Mouse (Mus musculus): ENCODE measurements around the gene Gm20517.
"Not testable (repeated sequence)": the region's sequence is repeated elsewhere in the genome, so short reads cannot be mapped to it uniquely, and the experiment has no call there.

Gene Gm20517

DNA sequence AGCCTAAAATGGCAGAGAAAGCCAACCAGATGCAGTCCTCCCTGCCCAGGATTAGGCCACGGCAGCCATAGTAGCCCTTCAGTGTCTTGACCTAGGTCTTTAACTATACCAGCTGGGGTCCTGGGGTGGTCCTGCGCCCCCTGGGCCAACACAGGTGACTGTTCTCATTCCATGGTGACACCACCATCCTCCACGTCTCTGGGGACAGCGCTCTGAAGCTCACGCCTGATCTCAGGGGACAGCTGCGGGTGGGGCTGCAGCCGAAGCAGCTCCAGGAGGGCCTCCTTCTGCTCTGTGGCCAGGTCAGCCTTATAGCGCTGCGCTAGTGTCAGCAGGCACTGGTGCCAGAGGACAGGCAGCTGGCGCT lies 10.0 kb upstream of the Gm20517 start:
- H3K36me3 ChIP-seq (ENCODE audit: control insufficient read depth, insufficient read depth, low read length, poor library complexity, severe bottlenecking): no peaks in the 10 kb centered on the region; the same call in 1 of the 2 replicates
- no peak for DNase-seq (ENCODE audit: low read depth, low spot score)
- H3K27me3 ChIP-seq (ENCODE audit: control insufficient read depth, insufficient read depth, low read length, poor library complexity, severe bottlenecking): no peaks in the 10 kb centered on the region

DNA sequence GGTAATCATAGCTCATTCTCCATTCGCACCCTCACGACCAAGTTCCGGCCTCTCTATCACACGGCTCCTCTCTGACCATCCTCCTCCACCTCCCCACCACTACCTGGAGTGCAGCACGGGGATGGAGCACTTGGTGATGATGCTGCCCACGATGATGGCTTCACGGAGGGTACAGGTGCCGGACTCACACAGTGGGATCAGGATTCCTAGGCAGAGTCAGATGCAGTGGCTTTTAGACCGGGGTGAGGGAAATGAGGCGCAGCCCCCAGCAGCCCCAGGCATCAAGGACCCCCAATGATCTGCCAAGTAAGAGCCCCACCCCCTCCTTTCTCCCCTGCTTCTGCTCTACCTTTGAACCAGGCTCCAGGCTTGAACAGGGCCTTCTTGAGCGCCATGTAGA lies 9.1 kb upstream of the Gm20517 start:
- no peaks in the 10 kb centered on the region for H3K27me3 ChIP-seq (ENCODE audit: control insufficient read depth, insufficient read depth, low read length, poor library complexity, severe bottlenecking)
- no peak for DNase-seq (ENCODE audit: low read depth, low spot score)
- H3K36me3 ChIP-seq (ENCODE audit: control insufficient read depth, insufficient read depth, low read length, poor library complexity, severe bottlenecking): no peaks in the 10 kb centered on the region; the same call in 1 of the 2 replicates

DNA sequence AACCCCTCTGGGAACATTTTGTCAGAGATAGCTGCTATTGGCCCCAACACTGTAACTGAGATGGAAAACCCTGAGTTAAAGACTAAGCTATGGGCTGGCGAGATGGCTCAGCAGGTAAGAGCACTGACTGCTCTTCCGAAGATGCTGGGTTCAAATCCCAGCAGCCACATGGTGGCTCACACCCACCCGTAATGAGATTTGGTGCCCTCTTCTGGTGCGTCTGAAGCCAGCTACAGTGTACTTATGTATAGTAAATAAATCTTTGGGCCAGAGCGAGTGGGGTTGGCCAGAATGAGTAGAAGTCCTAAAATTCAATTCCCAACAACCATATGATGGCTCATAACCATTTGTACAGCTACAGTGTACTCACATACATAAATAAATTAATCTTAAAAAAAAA lies 5.2 kb upstream of the Gm20517 start:
- DNase-seq (ENCODE audit: low read depth, low spot score): peak; percentile 57
- H3K27me3 ChIP-seq (ENCODE audit: control insufficient read depth, insufficient read depth, low read length, poor library complexity, severe bottlenecking): no peaks in the 10 kb centered on the region
- H3K36me3 ChIP-seq (ENCODE audit: control insufficient read depth, insufficient read depth, low read length, poor library complexity, severe bottlenecking): no peaks in the 10 kb centered on the region

DNA sequence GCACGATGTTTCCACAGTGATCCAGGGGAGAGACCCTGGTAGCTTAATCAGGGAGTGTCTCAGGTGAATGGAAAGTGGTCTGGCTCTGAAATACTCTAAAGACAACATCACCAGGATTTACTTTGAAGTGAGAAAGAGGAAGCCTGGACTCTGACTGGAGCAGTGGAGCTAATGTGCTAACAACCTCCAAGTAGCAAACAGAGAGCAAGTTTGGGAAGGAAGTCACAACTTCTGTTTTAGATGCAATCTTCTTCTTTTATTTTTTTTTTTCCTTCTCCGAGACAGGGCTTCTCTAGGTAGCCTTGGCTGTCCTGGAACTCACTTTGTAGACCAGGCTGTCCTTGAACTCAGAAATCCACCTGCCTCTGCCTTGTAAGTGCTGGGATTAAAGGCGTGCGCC lies 2.2 kb upstream of the Gm20517 start:
- no peak for DNase-seq (ENCODE audit: low read depth, low spot score)
- H3K27me3 ChIP-seq (ENCODE audit: control insufficient read depth, insufficient read depth, low read length, poor library complexity, severe bottlenecking): no peaks in the 10 kb centered on the region
- H3K36me3 ChIP-seq (ENCODE audit: control insufficient read depth, insufficient read depth, low read length, poor library complexity, severe bottlenecking): no peaks in the 10 kb centered on the region

DNA sequence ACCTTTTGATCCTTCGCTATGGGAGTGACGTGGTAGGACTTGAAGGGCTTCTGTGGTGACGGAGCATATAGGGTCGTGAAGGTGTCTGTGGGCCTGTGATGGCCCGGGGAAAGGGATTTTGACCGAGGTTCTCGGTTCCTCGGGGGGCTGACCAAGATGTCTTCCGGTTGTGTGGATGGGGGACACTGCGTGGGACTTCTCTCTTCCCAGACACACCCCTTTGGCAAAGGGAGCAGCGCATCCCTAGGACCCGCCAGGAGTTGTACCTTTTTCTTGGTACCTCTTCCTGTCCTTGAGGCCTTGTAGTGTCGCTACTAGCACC lies 233 bp downstream of the Gm20517 start:
- no peak for DNase-seq (ENCODE audit: low read depth, low spot score)
- peaks cover 6% of the 10 kb centered on the region for H3K36me3 ChIP-seq (ENCODE audit: control insufficient read depth, insufficient read depth, low read length, poor library complexity, severe bottlenecking)
- H3K27me3 ChIP-seq (ENCODE audit: control insufficient read depth, insufficient read depth, low read length, poor library complexity, severe bottlenecking): no peaks in the 10 kb centered on the region

DNA sequence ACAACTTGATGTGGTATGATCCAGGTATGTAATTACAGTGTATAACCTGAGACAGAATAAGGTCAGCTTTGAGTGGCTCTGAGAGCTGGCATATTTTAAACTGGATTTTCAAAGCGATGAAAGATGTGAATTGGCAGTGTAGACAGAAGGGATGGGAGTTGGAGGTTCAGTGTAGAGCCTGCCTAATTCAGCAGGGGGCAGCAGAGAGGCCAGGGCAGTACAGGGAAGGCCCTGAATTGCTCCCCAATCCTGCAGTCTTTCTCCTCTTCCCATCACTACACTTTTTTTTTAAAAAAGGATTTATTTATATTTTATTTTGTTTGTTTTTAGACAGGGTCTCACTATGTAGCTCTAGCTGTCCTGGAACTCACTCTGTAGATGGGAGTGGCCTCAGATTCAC lies 2.6 kb downstream of the Gm20517 start:
- Histone ChIP-seq H3K27me3 (ENCODE audit: control insufficient read depth, insufficient read depth, low read length, poor library complexity, severe bottlenecking) (no peaks in the 10 kb centered on the region), H3K36me3 (ENCODE audit: control insufficient read depth, insufficient read depth, low read length, poor library complexity, severe bottlenecking) (peaks cover 9% of the 10 kb centered on the region)
- DNase-seq (ENCODE audit: low read depth, low spot score): peak; percentile 68

DNA sequence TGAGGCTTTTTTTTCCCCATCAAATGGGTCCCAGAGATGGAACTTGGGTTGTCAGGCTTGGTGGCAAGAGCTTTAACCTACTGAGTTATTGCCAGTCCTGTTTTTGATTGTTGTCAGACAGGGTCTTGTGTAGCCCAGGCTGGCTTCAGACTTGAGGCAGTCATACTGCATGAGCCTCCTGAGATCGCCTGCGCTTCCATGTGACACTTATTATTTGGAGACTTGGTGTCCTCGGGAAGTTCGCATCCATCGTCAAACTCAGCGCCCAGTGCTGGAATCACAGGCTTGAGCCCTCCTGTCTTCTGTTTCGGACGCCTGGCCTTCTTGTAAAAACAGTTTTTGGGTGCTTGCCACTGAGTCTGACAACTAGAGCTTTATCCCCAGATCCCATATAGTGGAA lies 4.7 kb downstream of the Gm20517 start:
- Histone ChIP-seq H3K27me3 (ENCODE audit: control insufficient read depth, insufficient read depth, low read length, poor library complexity, severe bottlenecking) (no peaks in the 10 kb centered on the region), H3K36me3 (ENCODE audit: control insufficient read depth, insufficient read depth, low read length, poor library complexity, severe bottlenecking) (peaks cover 13% of the 10 kb centered on the region)
- no peak for DNase-seq (ENCODE audit: low read depth, low spot score)

DNA sequence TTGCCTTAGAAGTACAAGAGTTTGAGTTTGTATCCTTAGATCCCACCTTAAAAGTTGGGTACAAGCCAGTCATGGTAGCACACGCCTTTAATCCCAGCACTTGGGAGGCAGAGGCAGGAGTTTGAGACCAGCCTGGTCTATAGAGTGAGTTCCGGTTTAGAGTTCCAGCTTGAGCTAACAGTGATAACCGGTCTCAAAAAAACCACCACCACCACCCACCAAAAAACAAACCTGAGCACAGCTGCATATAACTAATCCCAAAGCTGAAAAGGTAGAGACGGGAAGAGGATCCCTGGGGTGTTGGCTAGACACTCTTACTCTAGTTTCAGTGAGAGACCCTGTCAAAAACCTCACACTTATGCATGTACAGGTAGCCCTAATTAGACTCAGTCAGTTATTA lies 5.3 kb downstream of the Gm20517 start:
- no peaks in the 10 kb centered on the region for H3K27me3 ChIP-seq (ENCODE audit: control insufficient read depth, insufficient read depth, low read length, poor library complexity, severe bottlenecking)
- H3K36me3 ChIP-seq (ENCODE audit: control insufficient read depth, insufficient read depth, low read length, poor library complexity, severe bottlenecking): peaks cover 13% of the 10 kb centered on the region
- no peak for DNase-seq (ENCODE audit: low read depth, low spot score)

DNA sequence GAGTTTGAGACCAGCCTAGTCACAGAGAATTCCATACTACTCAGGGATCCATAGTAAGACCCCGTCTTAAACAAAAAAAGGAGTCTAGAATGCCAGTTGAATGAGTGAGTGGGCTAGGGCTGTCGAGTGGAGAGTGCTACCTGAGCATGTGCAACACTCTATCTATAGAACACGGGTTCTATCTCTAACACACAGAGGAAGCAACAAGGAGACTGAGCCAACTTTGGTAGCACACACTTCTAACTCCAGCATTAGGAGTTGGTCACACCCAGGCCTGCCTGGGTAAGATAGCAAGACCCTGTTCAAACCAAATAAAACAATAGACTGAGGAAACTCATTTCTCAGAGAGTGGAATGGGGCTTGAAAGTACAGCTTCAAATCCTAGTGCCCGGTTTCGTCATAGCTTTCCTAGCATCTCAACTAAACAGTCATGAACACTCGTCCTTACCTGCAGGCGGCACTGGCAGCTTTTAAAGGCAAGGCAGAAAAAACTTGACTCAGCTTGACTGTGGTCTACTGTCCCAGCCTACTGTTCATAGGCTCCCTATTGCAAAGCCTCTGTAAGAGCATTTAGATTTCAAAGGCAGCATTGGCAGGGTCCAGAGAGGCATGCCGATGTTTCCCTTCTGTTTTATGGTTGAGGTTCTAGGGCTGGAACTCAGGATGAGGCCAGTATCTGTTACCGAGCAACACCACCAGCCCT lies 6.4 kb downstream of the Gm20517 start:
- DNase-seq (ENCODE audit: low read depth, low spot score): no peak
- H3K36me3 ChIP-seq (ENCODE audit: control insufficient read depth, insufficient read depth, low read length, poor library complexity, severe bottlenecking): peaks cover 14% of the 10 kb centered on the region
- H3K27me3 ChIP-seq (ENCODE audit: control insufficient read depth, insufficient read depth, low read length, poor library complexity, severe bottlenecking): no peaks in the 10 kb centered on the region

DNA sequence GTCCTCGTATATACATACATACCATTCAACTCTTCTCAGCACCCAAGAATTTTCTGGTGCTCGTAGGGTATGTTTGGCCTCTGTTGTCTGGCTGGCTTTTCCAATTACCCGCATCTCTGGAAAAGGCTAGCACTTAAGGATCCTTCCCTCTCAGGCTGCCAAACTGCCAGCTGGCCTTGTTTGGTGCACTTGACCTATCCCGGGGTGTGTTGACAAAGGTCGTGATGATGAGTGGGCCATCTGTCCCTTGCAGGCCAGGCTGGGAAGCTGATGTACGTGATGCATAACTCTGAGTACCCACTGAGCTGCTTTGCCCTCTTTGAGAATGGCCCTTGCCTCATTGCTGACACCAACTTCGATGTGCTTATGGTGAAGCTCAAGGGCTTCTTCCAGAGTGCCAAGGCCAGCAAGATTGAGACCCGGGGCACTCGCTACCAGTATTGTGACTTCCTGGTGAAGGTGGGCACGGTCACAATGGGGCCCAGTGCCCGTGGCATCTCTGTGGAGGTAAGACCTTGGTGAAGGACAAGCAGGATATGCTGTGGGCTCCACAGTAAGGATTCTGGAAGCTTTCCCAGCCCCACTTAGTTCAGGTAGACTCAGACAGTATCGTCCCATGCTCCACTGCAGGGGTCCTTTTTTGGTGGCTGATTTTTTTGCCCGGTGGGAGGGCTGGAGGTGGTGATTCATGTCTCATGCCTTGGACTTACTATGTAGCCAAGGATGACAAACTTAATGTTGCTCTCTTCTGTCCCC lies 7.3 kb downstream of the Gm20517 start:
- Histone ChIP-seq H3K36me3 (ENCODE audit: control insufficient read depth, insufficient read depth, low read length, poor library complexity, severe bottlenecking) (peaks cover 21% of the 10 kb centered on the region), H3K27me3 (ENCODE audit: control insufficient read depth, insufficient read depth, low read length, poor library complexity, severe bottlenecking) (no peaks in the 10 kb centered on the region)
- no peak for DNase-seq (ENCODE audit: low read depth, low spot score)

DNA sequence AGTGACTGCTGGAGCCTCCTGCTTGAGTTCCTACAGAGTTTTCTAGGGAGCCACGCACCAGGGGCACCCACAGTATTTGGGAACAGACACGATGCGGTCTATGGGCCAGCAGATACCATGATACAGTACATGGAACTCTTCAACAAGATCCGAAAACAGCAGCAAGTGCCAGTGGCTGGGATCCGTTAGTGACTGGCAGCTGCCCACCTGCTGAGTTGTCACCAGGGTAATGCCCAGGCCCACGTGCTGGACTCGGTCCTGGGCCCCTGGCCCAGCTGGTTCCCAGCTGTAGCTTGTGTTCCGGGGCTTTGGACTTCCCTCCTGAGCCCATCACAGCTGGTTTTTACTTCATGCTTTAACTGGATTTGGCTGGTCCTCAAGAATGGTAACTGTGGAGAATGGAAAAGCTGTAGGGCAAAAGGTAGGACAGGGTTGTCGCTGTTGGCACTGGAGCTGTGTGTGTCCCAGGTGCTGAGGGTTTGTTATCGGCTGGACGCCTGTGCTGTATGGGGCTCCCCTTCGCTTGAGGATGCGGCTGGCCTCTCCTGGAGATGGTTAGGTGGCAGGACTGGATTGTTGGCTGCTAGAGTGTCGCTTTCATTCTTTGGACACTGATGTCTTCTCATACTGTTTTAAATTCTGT lies 11.6 kb downstream of the Gm20517 start:
- DNase-seq (ENCODE audit: low read depth, low spot score): no peak
- Histone ChIP-seq H3K36me3 (ENCODE audit: control insufficient read depth, insufficient read depth, low read length, poor library complexity, severe bottlenecking) (peaks cover 14% of the 10 kb centered on the region; the same call in 1 of the 2 replicates), H3K27me3 (ENCODE audit: control insufficient read depth, insufficient read depth, low read length, poor library complexity, severe bottlenecking) (no peaks in the 10 kb centered on the region)

DNA sequence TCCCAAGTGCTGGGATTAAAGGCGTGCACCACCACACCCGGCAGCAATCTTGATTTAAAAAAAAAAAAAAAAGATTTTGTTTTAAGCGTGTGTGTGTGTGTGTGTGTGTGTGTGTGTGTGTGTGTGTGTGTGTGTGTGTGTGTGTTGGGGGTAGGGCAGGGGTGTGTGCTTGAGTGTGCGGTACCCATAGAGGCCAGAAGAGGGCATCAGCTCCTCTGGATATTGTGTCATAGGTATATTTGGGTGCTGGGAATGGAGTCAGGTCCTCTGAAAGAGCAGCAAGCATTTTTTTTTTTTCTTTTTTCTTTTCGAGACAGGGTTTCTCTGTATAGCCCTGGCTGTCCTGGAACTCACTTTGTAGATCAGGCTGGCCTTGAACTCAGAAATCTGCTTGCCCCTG lies 13.2 kb downstream of the Gm20517 start:
- DNase-seq (ENCODE audit: low read depth, low spot score); H3K27me3 ChIP-seq (ENCODE audit: control insufficient read depth, insufficient read depth, low read length, poor library complexity, severe bottlenecking): not testable (repeated sequence)
- peaks cover 14% of the 10 kb centered on the region; the same call in 1 of the 2 replicates for H3K36me3 ChIP-seq (ENCODE audit: control insufficient read depth, insufficient read depth, low read length, poor library complexity, severe bottlenecking)

DNA sequence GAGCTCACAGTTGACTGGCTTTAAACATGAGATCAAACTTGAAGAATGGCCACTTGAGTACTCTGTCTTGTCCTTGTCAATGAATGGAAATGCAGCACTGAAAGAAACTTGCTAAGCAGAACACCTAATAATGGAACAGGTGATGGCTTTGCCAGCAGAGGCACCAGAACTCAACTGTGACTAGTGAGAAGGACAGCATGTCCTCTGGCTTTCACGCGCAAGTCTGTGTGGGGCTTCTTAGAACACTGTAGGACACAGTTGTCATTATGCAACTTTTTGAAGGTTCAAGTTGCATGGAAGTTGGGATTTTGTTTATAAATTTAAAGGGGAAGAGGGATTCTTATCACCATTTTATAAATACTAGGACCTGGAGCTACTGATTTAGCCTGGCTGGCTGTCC lies 13.7 kb downstream of the Gm20517 start:
- DNase-seq (ENCODE audit: low read depth, low spot score): no peak
- no peaks in the 10 kb centered on the region for H3K27me3 ChIP-seq (ENCODE audit: control insufficient read depth, insufficient read depth, low read length, poor library complexity, severe bottlenecking)
- peaks cover 10% of the 10 kb centered on the region; the same call in 1 of the 2 replicates for H3K36me3 ChIP-seq (ENCODE audit: control insufficient read depth, insufficient read depth, low read length, poor library complexity, severe bottlenecking)

DNA sequence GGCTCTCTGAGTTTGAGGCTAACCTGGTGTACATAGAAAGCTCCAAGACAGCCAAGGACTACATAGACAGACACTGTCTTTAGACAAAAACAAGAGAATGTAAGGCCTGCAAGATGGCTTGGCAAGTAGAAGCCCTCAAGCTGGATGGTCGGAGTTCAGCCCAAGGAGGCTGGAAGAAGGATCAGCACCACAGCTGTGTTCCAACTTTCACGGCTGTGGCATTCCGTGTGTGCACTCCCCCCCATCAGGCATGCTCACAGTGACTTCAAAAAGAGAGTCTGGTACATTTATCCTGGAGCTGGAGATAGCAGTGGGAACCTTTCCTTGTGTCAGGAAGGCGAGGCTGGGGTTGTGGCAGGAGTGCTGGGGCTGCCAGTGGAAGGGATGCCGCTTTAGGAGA lies 14.6 kb downstream of the Gm20517 start:
- Histone ChIP-seq H3K27me3 (ENCODE audit: control insufficient read depth, insufficient read depth, low read length, poor library complexity, severe bottlenecking) (no peaks in the 10 kb centered on the region), H3K36me3 (ENCODE audit: control insufficient read depth, insufficient read depth, low read length, poor library complexity, severe bottlenecking) (peaks cover 10% of the 10 kb centered on the region; the same call in 1 of the 2 replicates)
- DNase-seq (ENCODE audit: low read depth, low spot score): no peak

DNA sequence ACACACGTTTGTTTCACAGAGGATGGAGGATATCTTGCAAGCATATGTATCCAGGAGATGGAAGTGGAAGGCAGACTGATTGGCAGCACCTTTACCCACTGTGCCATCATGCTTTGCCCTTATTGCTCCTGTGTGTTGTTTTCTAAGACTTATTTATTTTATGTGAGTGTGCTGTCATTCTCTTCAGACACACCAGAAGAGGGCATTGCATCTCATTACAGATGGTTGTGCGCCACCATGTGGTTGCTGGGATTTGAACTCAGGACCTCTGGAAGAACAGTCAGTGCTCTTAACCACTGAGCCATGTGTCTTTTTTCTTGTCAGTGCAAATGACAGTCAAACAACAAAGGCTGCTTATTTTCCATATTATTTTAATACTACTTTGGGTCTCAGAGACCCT lies 16.4 kb downstream of the Gm20517 start:
- no peak for DNase-seq (ENCODE audit: low read depth, low spot score)
- Histone ChIP-seq H3K36me3 (ENCODE audit: control insufficient read depth, insufficient read depth, low read length, poor library complexity, severe bottlenecking) (peaks cover 9% of the 10 kb centered on the region; the same call in 1 of the 2 replicates), H3K27me3 (ENCODE audit: control insufficient read depth, insufficient read depth, low read length, poor library complexity, severe bottlenecking) (no peaks in the 10 kb centered on the region)

Measured in splenic B cell, adult 2 months (primary cell).